Mouse (Mus musculus): ENCODE data around the gene Olfr9. TPM values are rescaled to one million over a fixed set of nuclear protein-coding genes. Genes with fewer than 3 reads are reported as not detected.
A peak's percentile ranks its signal among the peaks of the same experiment; 100 is the strongest.
"Not testable (repeated sequence)": the region's sequence is repeated elsewhere in the genome, so short reads cannot be mapped to it uniquely, and the experiment has no call there.

Gene Olfr9
- polyA plus RNA-seq, 1 experiment, result not detected

DNA sequence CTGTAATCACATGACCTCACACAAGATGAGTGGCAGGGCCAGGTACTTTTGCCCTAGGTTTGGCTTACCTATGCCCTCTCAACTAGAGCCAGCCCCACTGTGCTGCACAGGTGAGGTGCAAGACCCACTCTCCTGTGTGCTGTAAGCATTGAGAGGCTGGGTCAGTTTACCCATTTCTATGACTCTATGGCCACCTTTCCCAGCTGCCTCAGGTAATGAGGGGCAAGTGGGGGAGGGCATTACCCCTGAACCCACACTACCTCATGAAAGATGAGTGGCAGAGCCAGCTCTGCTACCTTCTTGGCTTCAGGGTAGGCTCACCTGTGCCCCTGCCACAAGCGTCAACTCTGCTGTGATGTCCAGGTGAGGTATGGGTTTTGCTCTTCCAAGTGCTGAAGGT is 6.6 kb downstream of the Olfr9 start:
- DNase-seq (ENCODE audit: low read depth, low spot score), result no peak
- 88% methylated on average over 1 of the region's 1 CpGs for WGBS

DNA sequence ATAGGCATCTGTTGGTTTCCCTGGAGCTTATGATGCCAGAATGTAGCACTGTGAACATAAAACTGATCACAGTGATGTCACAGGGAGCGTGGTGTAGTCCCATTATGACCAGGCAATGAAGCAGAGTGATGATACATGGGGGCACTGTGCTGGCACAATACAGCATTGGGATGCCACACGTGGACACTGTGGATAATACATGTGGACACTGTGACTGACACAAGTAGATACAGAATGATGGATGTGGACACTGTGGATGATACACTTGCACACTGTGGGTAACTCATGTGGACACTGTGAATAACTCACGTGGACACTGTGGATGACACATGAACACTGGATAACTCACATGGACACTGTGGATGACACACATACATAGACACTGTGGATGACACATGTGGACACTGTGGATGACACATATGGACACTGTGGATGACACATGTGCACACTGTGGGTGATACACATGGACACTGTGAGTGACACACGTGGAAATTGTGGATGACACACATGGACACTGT is 7.4 kb downstream of the Olfr9 start:
- no peak for DNase-seq (ENCODE audit: low read depth, low spot score)
- WGBS, result 65% methylated on average over 4 of the region's 4 CpGs

DNA sequence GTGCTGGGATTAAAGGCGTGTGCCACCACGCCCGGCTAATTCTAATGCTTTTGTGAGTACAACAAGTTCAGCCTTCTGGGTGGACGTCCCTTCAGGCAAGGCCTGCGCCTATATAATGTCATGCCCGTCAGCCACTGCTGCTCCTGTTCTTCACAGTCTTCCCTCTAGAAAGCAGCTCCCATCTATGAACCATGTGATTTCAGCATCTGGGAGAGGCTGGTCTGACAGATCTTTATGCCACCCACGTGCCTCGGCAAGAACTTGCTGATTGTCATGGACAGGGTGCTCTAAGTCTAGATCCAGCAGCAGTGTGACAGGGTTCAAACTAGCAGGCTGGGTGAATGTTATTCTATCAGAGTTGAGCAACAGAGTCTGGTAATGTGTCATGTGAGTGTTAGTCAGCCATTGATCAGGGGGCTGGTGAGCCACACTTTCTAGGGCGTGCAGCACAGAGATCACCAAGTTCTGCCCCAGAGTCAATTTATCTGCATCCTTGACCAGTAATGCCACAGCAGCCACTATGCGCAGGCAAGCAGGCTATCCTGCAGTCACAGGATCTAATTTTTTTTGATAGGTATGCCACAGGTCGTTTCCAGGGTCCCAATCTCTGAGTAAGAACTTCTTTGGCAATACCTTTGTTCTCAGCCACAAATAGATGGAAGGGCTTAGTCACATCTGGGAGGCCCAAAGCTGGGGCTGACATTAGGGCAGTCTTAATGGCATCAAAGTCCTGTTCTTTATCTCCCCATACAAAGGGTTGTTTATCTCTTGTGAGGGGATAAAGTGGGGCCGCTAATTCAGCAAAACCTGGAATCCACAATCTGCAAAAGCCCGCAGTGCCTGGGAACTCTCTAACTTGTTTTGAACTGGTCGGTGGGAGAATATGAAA is 15.0 kb downstream of the Olfr9 start:
- DNase-seq (ENCODE audit: low read depth, low spot score), result no peak
- 72% methylated on average over 14 of the region's 14 CpGs for WGBS

DNA sequence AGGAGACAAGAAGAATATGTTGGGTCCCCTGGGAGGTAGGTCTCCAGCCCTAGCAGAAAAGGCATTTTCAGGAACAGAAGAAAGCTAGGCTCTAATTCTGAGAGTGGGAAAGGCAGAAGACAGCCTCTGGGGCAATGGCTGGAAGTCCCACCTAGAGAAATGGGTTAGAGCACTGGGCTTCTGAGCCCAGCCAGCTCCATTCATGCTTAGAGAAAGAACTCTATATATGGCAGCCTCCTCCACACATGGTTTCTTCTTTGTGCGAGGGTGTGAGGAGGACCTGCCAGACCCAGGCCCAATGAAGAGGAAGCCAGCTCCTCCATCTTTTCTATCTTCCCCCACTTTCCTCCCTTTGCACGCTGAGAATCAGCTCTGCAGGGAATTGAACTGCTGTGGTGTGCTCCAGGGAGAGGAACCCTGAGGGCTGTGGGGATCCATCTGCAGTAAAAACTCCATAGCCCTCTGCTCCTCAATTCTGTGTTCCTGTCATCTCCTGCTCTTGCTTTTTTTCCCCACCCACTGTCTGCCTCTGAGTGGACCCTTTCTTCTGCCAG is 21.1 kb downstream of the Olfr9 start, which contains the start of gene Olfr763:
Gene Olfr763 (plus strand): TSS at position 504 of the 554 bp plus-strand sequence.
- DNase-seq (ENCODE audit: low read depth, low spot score), result no peak
- 58% methylated on average over 2 of the region's 2 CpGs for WGBS

DNA sequence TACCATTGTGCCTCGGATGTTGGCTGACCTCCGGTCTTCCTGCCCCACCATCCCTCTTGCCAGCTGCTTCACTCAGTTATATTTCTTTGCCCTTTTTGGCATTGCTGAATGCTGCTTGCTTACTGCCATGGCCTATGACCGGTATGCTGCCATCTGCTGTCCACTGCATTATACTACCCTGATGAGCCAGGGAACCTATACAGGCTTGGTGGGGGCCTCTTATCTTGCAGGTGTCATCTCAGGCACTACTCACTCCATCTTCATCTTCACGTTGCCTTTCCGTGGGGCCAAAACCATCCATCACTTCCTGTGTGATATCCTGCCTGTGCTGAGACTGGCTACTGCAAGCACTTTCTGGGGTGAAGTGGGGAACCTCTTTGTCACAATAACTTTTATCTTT is 22.3 kb downstream of the Olfr9 start:
- WGBS, result 36% methylated on average over 2 of the region's 5 CpGs
- DNase-seq (ENCODE audit: low read depth, low spot score), result not testable (repeated sequence)

DNA sequence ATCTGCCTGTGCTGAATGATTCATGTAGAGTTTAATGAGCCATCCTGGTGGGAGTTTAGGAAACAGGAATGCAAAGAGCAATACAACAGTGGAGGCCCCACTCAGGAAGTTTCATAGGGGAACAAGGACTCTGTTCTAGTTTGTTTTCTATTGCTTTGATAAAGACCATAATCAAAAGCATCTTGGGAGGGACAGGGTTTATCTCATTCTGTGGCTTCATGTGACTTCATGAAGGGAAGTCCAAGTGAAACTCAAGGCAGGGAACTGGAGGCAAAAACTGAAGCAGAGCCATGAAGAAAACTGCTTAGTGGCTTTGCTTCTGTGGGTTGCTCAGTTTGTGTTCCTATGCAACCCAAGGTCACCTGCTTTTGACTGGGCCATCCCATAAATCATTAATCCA is 25.2 kb downstream of the Olfr9 start:
- no peak for DNase-seq (ENCODE audit: low read depth, low spot score)

DNA sequence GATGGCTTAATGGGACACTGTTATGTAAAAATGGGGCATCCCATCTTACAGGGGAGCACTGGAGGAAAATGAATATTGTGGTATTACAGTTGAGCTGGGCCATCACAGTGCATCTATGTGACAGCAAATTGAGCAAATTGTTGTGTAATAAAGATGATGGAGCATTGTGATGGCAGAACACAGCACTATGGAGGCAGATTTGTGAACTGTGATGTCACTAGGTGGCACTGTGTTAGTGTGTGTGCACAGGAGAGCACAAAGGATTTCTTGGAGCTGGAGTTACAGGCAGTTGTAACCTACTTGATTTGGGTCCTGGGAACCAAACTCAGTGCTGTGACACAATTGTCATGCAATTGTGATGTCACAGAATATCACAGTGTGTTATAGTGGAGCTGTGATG is 34.1 kb downstream of the Olfr9 start:
- DNase-seq (ENCODE audit: low read depth, low spot score), result no peak

DNA sequence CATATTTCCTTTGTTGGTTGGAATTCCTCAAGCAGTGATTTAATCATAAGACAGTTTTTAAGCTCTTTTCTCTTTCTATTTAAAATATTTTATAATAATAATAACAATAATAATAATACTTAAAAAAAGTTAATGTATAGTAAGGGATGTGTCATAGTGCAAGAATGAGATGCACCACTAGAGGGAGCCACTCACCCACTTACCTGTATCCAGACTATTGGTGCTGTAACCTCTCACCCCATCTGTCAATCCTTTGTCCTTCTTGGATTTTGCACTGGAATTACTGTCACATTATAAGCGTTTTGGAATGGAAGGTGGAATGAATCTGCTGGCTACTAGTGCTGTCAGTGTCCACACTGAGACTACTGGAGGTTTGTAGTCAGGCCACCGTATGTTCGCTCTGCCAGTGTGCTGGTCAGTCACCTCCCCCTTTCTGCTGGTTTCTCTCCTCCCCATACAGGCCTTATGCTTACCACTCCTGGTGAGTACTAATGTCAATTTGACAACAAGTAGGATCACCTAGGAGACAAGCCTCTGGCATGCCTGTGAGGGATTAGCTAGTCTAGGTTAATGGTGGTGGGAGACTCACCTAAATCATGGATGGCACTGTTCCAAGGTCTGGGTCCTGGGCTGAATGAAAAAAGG is 36.9 kb downstream of the Olfr9 start:
- peak; percentile 14 for DNase-seq (ENCODE audit: low read depth, low spot score)
- 65% methylated on average over 3 of the region's 3 CpGs for WGBS

DNA sequence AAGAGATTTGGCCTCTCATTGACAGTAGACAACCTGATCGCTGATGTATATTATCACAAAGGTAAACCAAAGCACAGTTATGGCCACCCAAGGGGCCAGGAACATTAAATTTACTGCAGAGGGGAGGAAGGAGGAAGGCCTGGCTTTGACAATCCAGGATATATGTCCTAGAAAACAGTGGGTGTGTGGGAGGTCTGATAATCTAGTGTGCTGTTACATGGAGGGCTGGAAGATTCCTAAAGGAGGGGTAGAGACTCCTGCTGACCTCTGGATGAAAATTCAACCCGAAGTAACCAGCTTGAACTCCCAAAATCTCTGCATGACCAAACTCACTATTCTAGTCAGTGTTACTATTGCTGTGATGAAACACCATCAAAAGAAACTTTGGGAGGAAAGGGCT is 39.1 kb downstream of the Olfr9 start:
- no peak for DNase-seq (ENCODE audit: low read depth, low spot score)
- 70% methylated on average over 2 of the region's 2 CpGs for WGBS

DNA sequence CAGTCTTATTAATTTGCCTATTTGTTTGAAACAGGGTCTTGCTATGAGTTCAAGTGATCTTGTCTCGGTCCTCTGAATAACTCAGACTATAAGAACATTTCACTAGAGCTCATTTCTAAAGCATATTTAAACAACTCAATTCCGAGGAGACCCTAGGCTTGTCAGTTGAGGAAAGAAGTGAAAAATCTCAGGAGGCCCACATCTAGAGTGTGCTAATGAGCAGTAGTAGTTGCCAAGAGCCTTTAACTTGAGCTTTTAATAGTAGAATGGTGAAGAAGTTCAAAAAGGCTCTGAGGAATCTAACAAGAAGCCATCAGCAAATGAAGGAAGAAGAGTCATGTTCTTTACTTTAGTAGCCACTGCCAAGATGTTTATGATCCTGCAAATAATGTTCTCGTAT is 50.6 kb downstream of the Olfr9 start, which contains the start of gene Olfr764-ps1:
Gene Olfr764-ps1 (minus strand): TSS at position 101 of the 400 bp plus-strand sequence.
- DNase-seq (ENCODE audit: low read depth, low spot score), result no peak
- 73% methylated on average over 3 of the region's 3 CpGs for WGBS

Other genes starting within 250 kb of the Olfr9 start
- 88.1 and 115 TPM in 2 replicates for gene Dgka, start 244.6 kb upstream of the Olfr9 start, polyA plus RNA-seq (2012; rRNA removed)
- gene Pym1, start 241.5 kb upstream of the Olfr9 start, polyA plus RNA-seq (2012; rRNA removed), result 26.2 and 26.5 TPM in 2 replicates
- gene Mmp19, start 198.5 kb upstream of the Olfr9 start, polyA plus RNA-seq (2012; rRNA removed), result 2.9 and 3.1 TPM in 2 replicates
- 17.7 and 18.7 TPM in 2 replicates for gene Dnajc14, start 185.4 kb upstream of the Olfr9 start, polyA plus RNA-seq (2012; rRNA removed)
- 8.6 and 9.2 TPM in 2 replicates for gene Tmem198b, start 185.1 kb upstream of the Olfr9 start, polyA plus RNA-seq (2012; rRNA removed)
- gene Sarnp, start 172.1 kb upstream of the Olfr9 start, polyA plus RNA-seq (2012; rRNA removed), result 6.2 and 6.4 TPM in 2 replicates
- gene Ormdl2, start 167.8 kb upstream of the Olfr9 start, polyA plus RNA-seq (2012; rRNA removed), result 135 and 144 TPM in 2 replicates
- 0.98 and 1.2 TPM in 2 replicates for gene Gdf11, start 97.7 kb upstream of the Olfr9 start, polyA plus RNA-seq (2012; rRNA removed)
- 130 and 137 TPM in 2 replicates for gene Cd63, start 88.4 kb upstream of the Olfr9 start, polyA plus RNA-seq (2012; rRNA removed)
- 19.0 and 19.3 TPM in 2 replicates for gene Rdh5, start 66.5 kb upstream of the Olfr9 start, polyA plus RNA-seq (2012; rRNA removed)
- gene Bloc1s1, start 65.4 kb upstream of the Olfr9 start, polyA plus RNA-seq (2012; rRNA removed), result 126 and 147 TPM in 2 replicates
- gene Itga7, start 55.6 kb upstream of the Olfr9 start, polyA plus RNA-seq (2012; rRNA removed), result 12.6 and 12.9 TPM in 2 replicates
- 34.5 and 82.9 TPM in 2 replicates for gene Mettl7b, start 28.4 kb upstream of the Olfr9 start, polyA plus RNA-seq (2012; rRNA removed)
- gene Olfr763, start 21.4 kb downstream of the Olfr9 start, polyA plus RNA-seq (2012; rRNA removed), result not detected in 2 replicates
- gene Olfr764-ps1, start 50.5 kb downstream of the Olfr9 start, polyA plus RNA-seq (2012; rRNA removed), result not detected in 2 replicates
- not detected in 2 replicates for gene Olfr765, start 60.6 kb downstream of the Olfr9 start, polyA plus RNA-seq (2012; rRNA removed)
- gene Olfr766-ps1, start 79.5 kb downstream of the Olfr9 start, polyA plus RNA-seq (2012; rRNA removed), result not detected in 2 replicates
- gene Olfr767, start 93.5 kb downstream of the Olfr9 start, polyA plus RNA-seq (2012; rRNA removed), result not detected in 2 replicates
- not detected in 2 replicates for gene Olfr768, start 109.9 kb downstream of the Olfr9 start, polyA plus RNA-seq (2012; rRNA removed)
- not detected in 2 replicates for gene Olfr769, start 128.4 kb downstream of the Olfr9 start, polyA plus RNA-seq (2012; rRNA removed)
- not detected in 2 replicates for gene Olfr770, start 149.6 kb downstream of the Olfr9 start, polyA plus RNA-seq (2012; rRNA removed)
- not detected in 2 replicates for gene Olfr771, start 175.3 kb downstream of the Olfr9 start, polyA plus RNA-seq (2012; rRNA removed)
- gene Olfr772, start 188.5 kb downstream of the Olfr9 start, polyA plus RNA-seq (2012; rRNA removed), result not detected in 2 replicates
- not detected in 2 replicates for gene Olfr773, start 198.0 kb downstream of the Olfr9 start, polyA plus RNA-seq (2012; rRNA removed)
- not detected in 2 replicates for gene Olfr774, start 246.8 kb downstream of the Olfr9 start, polyA plus RNA-seq (2012; rRNA removed)